Mouse (Mus musculus): Measurements from ENCODE around the gene Zbtb16.

The Zbtb16 gene

GRCm38 (mm10) chr9:48670156-48670555 lies 165.9 kb downstream of the Zbtb16 start:
- no peak for DNase-seq (ENCODE audit: low read depth)

GRCm38 (mm10) chr9:48669672-48670071 lies 166.3 kb downstream of the Zbtb16 start:
- no peak for DNase-seq (ENCODE audit: low read depth)

- DNase-seq (ENCODE audit: low read depth) = no peak
Measured at GRCm38 (mm10) chr9:48666702-48667101, 169.3 kb downstream of the Zbtb16 start.

GRCm38 (mm10) chr9:48663052-48663433 lies 173.0 kb downstream of the Zbtb16 start:
- no peak for DNase-seq (ENCODE audit: low read depth)

GRCm38 (mm10) chr9:48662361-48663051 lies 173.5 kb downstream of the Zbtb16 start:
- DNase-seq (ENCODE audit: low read depth) = no peak

GRCm38 (mm10) chr9:48661225-48662023 lies 174.6 kb downstream of the Zbtb16 start:
- no peak for DNase-seq (ENCODE audit: low read depth)

GRCm38 (mm10) chr9:48655525-48656169 lies 180.4 kb downstream of the Zbtb16 start:
- no peak for DNase-seq (ENCODE audit: low read depth)

- no peak for DNase-seq (ENCODE audit: low read depth)
Measured at GRCm38 (mm10) chr9:48654730-48655129, 181.3 kb downstream of the Zbtb16 start.

- DNase-seq (ENCODE audit: low read depth) = no peak
Measured at GRCm38 (mm10) chr9:48653399-48654070, 182.5 kb downstream of the Zbtb16 start.

GRCm38 (mm10) chr9:48652026-48652425 lies 184.0 kb downstream of the Zbtb16 start:
- DNase-seq (ENCODE audit: low read depth) = no peak

- DNase-seq (ENCODE audit: low read depth) = no peak
Measured at GRCm38 (mm10) chr9:48650846-48651245, 185.2 kb downstream of the Zbtb16 start.

- DNase-seq (ENCODE audit: low read depth) = no peak
Measured at GRCm38 (mm10) chr9:48649851-48650685, 186.0 kb downstream of the Zbtb16 start.

- DNase-seq (ENCODE audit: low read depth) = no peak
Measured at GRCm38 (mm10) chr9:48649098-48649766, 186.8 kb downstream of the Zbtb16 start.

- no peak for DNase-seq (ENCODE audit: low read depth)
Measured at GRCm38 (mm10) chr9:48648285-48649097, 187.5 kb downstream of the Zbtb16 start.

GRCm38 (mm10) chr9:48647648-48648284 lies 188.3 kb downstream of the Zbtb16 start:
- no peak for DNase-seq (ENCODE audit: low read depth)

- DNase-seq (ENCODE audit: low read depth) = no peak
Measured at GRCm38 (mm10) chr9:48646781-48647647, 189.0 kb downstream of the Zbtb16 start.

GRCm38 (mm10) chr9:48646251-48646650 lies 189.8 kb downstream of the Zbtb16 start:
- DNase-seq (ENCODE audit: low read depth) = peak; percentile 80

- no peak for DNase-seq (ENCODE audit: low read depth)
Measured at GRCm38 (mm10) chr9:48645648-48646126, 190.3 kb downstream of the Zbtb16 start.

Data from naive thymus-derived CD4-positive, alpha-beta T cell, adult 2 months (primary cell).